Mouse (Mus musculus): Measurements from ENCODE around the gene Eef1g.

- TF ChIP-seq POLR2A (IDR thresholded peaks at IDR 0.05; ENCODE audit: insufficient read depth, low read depth, low read length) (no peak), CTCF (IDR thresholded peaks at IDR 0.05) (no peak)
Observed at GRCm38 (mm10) chr19:8926766-8927165, 40.1 kb upstream of the Eef1g start.

All from heart, adult 2 months (tissue).